Mouse (Mus musculus) adrenal gland, postnatal 14 days (tissue): ENCODE measurements around the gene 1500009C09Rik. TPM values are rescaled to one million over a fixed set of nuclear protein-coding genes. Genes with fewer than 3 reads are reported as not detected.
"Not testable (repeated sequence)": the region's sequence is repeated elsewhere in the genome, so short reads cannot be mapped to it uniquely, and the experiment has no call there.

Source experiments
- DNase-seq: peaks from one replicate; pipeline ENCODE4 v3.0.0; 2021; ENCODE audit warnings: mixed read lengths
- total RNA-seq: library from RNA; stranded (reverse); gene quantifications from 2 replicates; pipeline ENCODE4 v1.2.3, GENCODE M21; 2021

Gene 1500009C09Rik
- total RNA-seq, 1 experiment from 2014 or later, result 0.74 TPM

GRCm38 (mm10) chr15:82218778-82219666, 33.2 kb upstream of the 1500009C09Rik start:
- DNase-seq, result peak; percentile 45

- no peak for DNase-seq
Measured at GRCm38 (mm10) chr15:82220003-82220675, 32.1 kb upstream of the 1500009C09Rik start.

GRCm38 (mm10) chr15:82221104-82221860, 30.9 kb upstream of the 1500009C09Rik start:
- DNase-seq, result no peak

GRCm38 (mm10) chr15:82223251-82223650, 28.9 kb upstream of the 1500009C09Rik start:
- no peak for DNase-seq

- DNase-seq, result peak; percentile 51
Measured at GRCm38 (mm10) chr15:82223657-82224601, 28.3 kb upstream of the 1500009C09Rik start, which contains the start of gene Tnfrsf13c. Gene Tnfrsf13c, minus strand, starts transcription at chr15:82224369.

- DNase-seq, result no peak
Measured at GRCm38 (mm10) chr15:82224602-82225215, 27.5 kb upstream of the 1500009C09Rik start.

- no peak for DNase-seq
Measured at GRCm38 (mm10) chr15:82225769-82226168, 26.4 kb upstream of the 1500009C09Rik start.

GRCm38 (mm10) chr15:82229542-82230045, 22.6 kb upstream of the 1500009C09Rik start:
- DNase-seq, result no peak

- no peak for DNase-seq
Measured at GRCm38 (mm10) chr15:82230098-82230611, 22.0 kb upstream of the 1500009C09Rik start.

GRCm38 (mm10) chr15:82231100-82231499, 21.1 kb upstream of the 1500009C09Rik start:
- no peak for DNase-seq

- no peak for DNase-seq
Measured at GRCm38 (mm10) chr15:82231591-82232378, 20.4 kb upstream of the 1500009C09Rik start.

GRCm38 (mm10) chr15:82232651-82233050, 19.5 kb upstream of the 1500009C09Rik start:
- DNase-seq, result no peak

GRCm38 (mm10) chr15:82235661-82236060, 16.5 kb upstream of the 1500009C09Rik start:
- no peak for DNase-seq

GRCm38 (mm10) chr15:82236565-82236964, 15.6 kb upstream of the 1500009C09Rik start:
- peak; percentile 88 for DNase-seq

- no peak for DNase-seq
Measured at GRCm38 (mm10) chr15:82243311-82243710, 8.9 kb upstream of the 1500009C09Rik start.

- no peak for DNase-seq
Measured at GRCm38 (mm10) chr15:82243742-82244114, 8.5 kb upstream of the 1500009C09Rik start.

- peak; percentile 95 for DNase-seq
Measured at GRCm38 (mm10) chr15:82244115-82244804, 7.9 kb upstream of the 1500009C09Rik start, which contains the start of gene Cenpm. Gene Cenpm, minus strand, starts transcription at chr15:82244748.

- not testable (repeated sequence) for DNase-seq
Measured at GRCm38 (mm10) chr15:82244805-82245161, 7.4 kb upstream of the 1500009C09Rik start.
